Mouse (Mus musculus) lung, embryonic 14.5 days (tissue): ENCODE measurements at regions not wholly inside any gene's neighbourhood (a gene's known extent, or its start where the extent isn't known, plus 50 kb on each side); places are given as distances from the start of the nearest gene placed in this dataset.

Source experiments
- ATAC-seq: fragments of 200-750 bp; cut with Nextera tagmentation; 2 replicates; pipeline ENCODE4 v1.8.0; 2017; ENCODE audit warnings: mild to moderate bottlenecking, moderate TSS enrichment, moderate library complexity; ENCODE audit not compliant: insufficient read depth
- DNase-seq: peaks from one replicate; pipeline ENCODE4 v3.0.0-alpha.2; 2015
- H3K27ac ChIP-seq: fragments of 300-500 bp; sonication (generic); 2 replicates; pipeline ENCODE4 v1.5.1; 2014; ENCODE audit warnings: low read depth, mild to moderate bottlenecking, moderate library complexity
- H3K27me3 ChIP-seq: fragments of 300-500 bp; sonication (generic); 2 replicates; pipeline ENCODE4 v1.6.1; 2014; ENCODE audit warnings: low read length, control low read depth; ENCODE audit not compliant: insufficient read depth
- H3K36me3 ChIP-seq: fragments of 300-500 bp; sonication (generic); 2 replicates; pipeline ENCODE4 v1.6.1; 2014; ENCODE audit warnings: control low read depth; ENCODE audit not compliant: insufficient read depth
- H3K4me1 ChIP-seq: fragments of 300-500 bp; sonication (generic); 2 replicates; pipeline ENCODE4 v1.6.1; 2014; ENCODE audit warnings: antibody characterized with exemption, control low read depth; ENCODE audit not compliant: insufficient read depth
- H3K4me2 ChIP-seq: fragments of 300-500 bp; sonication (generic); 2 replicates; pipeline ENCODE4 v1.6.1; 2014; ENCODE audit warnings: mild to moderate bottlenecking
- H3K4me3 ChIP-seq: fragments of 300-500 bp; sonication (generic); 2 replicates; pipeline ENCODE4 v1.5.1; 2014; ENCODE audit warnings: low read depth, low read length
- H3K9ac ChIP-seq: fragments of 300-500 bp; sonication (generic); 2 replicates; pipeline ENCODE4 v1.6.1; 2014
- H3K9me3 ChIP-seq: fragments of 300-500 bp; sonication (generic); 2 replicates; pipeline ENCODE4 v1.6.1; 2016; ENCODE audit warnings: low read depth, low read length, control low read depth
- CTCF ChIP-seq: IDR thresholded peaks from 2 replicates; pipeline ENCODE4 v1.5.1; 2016; ENCODE audit warnings: antibody characterized with exemption, low read depth
- WGBS: fragments of 180-500 bp; shearing (Covaris S2); extraction: QIAGEN DNeasy Blood & Tissue Kit; methylation state at CpG from one replicate; pipeline ENCODE4 v1.1.7; 2014; 5-methylcytosine and 5-hydroxymethylcytosine counted together

DNA sequence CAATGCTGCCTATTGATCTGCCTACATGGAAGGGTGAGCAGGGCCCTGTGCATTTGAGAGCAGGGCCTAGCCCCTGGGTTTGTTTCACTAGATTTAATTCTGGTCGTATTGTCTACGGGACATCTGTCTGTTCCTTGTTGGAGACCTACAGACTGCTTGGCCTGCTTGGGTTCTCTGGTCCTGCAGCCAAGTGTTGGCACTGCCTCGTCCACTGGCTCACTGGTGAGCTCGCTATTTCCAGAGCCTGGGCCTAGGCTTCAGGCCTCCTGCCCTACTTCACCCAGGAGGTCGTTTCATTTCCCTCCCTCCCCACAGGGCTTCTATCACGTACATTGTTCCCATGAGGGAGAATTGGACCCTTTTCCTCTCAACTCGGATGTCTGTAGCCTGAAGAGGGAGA is 62.2 kb upstream of the Blcap start:
- 58% methylated on average over 7 of the region's 7 CpGs for WGBS
- H3K4me2 ChIP-seq = no peak overlapping the region
- ATAC-seq = no peak

DNA sequence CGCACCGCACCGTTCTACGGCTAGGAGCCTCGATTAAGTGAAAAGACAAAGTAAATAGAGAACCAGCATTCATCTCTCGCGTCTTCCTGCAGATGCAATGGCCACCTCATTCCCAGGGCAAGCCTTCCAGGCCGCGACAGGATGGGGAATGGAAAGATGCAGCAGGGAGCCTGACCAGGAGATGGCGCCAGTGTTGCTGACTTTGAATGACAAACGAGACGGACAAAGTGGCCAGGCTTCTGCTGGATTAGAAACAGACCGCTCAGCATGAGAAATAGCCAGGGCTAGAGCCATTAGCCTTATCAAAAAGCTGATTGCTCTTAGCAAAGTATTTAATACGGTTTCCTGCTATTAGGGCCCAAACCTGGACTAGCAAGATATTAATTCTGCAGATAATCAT is 64.6 kb upstream of the Blcap start:
- Histone ChIP-seq H3K9me3 (no peaks in the 10 kb centered on the region), H3K9ac (no peak overlapping the region), H3K4me2 (no peak overlapping the region), H3K27ac (no peak overlapping the region), H3K36me3 (no peaks in the 10 kb centered on the region), H3K4me3 (no peak overlapping the region), H3K27me3 (no peaks in the 10 kb centered on the region), H3K4me1 (no peaks in the 10 kb centered on the region)
- ATAC-seq = no peak
- 4% methylated on average over 14 of the region's 14 CpGs for whole genome bisulfite sequencing
- peak; percentile 95 for TF ChIP-seq CTCF
- DNase-seq = peak; percentile 95

More for the DNA sequence above, 62.2 kb upstream of the Blcap start:
- no peak for DNase-seq
- Histone ChIP-seq H3K27me3 (no peaks in the 10 kb centered on the region), H3K4me3 (no peak overlapping the region), H3K9me3 (no peaks in the 10 kb centered on the region), H3K9ac (no peak overlapping the region), H3K36me3 (no peaks in the 10 kb centered on the region), H3K4me1 (no peaks in the 10 kb centered on the region), H3K27ac (no peak overlapping the region)
- no peak for TF ChIP-seq CTCF

DNA sequence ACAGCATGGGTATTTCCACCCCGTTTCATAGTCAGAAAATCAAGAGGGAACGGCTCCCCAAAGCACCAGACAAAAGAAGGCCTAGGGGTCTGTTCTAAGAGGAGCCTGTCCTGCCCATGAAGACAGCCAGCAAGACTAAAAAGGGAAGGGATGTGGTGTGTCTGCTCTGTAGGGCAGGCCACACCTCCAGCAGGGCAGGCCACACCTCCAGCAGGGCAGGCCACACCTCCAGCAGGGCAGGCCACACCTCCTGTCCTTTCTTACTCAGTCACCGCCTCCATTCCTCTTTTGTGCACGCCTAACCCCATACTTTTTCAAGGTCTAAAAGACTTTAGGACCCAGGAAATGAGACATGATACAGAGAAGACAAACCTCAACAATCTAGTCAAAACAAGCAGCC is 69.8 kb upstream of the Blcap start:
- no peak overlapping the region for H3K9ac ChIP-seq
- no peak for TF ChIP-seq CTCF

DNA sequence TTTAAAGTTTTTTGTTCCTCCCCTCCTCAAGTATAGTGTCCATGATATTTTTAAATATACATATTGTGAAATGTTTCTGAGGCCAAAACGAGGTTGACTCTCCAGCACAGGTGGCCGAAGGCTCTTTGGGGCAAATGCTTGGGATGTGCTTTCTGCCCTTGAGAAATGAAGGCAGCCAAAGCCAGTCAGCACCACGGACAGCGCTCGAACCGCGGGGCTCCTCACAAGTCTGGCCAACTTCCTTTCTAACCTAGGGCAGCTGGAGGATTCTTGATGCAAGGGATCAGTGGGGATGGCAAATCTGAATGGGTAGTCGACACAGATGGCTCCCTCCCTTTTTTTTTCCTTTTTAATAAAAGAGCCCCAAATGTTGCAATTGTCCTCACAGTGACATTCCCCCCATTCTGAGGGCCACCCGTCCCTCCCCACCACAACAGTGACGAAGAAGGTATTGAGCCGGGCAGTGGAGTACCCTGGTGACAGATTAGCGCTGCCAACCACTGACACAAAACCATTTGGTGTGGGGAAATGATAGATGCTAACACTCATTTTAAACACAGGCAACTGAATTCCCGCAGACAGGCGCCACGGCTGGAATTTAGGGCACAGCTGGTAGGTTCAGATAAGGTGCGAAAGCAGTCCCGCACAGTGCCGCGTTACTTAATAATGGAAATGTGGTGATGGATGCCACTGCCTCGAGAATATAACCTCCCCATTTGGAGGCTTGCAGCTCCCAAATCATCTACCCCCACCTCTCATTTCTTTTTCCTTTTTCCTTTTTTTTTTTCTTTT is 73.4 kb upstream of the Ctnnbl1 start:
- Histone ChIP-seq H3K9ac (no peak overlapping the region), H3K27me3 (no peaks in the 10 kb centered on the region), H3K27ac (no peak overlapping the region), H3K4me1 (no peaks in the 10 kb centered on the region), H3K4me2 (no peak overlapping the region), H3K9me3 (no peaks in the 10 kb centered on the region), H3K36me3 (no peaks in the 10 kb centered on the region), H3K4me3 (no peak overlapping the region)
- 14% methylated on average over 20 of the region's 20 CpGs for WGBS
- TF ChIP-seq CTCF = no peak
- DNase-seq (peak; percentile 91), ATAC-seq (no peak)

More for the DNA sequence above, 69.8 kb upstream of the Blcap start:
- H3K27ac ChIP-seq = no peak overlapping the region
- DNase-seq (no peak), ATAC-seq (no peak)
- H3K4me3 ChIP-seq = no peak overlapping the region
- no peak overlapping the region for H3K4me2 ChIP-seq
- no peaks in the 10 kb centered on the region for H3K4me1 ChIP-seq
- no peaks in the 10 kb centered on the region for H3K27me3 ChIP-seq
- 35% methylated on average over 4 of the region's 4 CpGs for WGBS
- H3K9me3 ChIP-seq = no peaks in the 10 kb centered on the region
- no peaks in the 10 kb centered on the region for H3K36me3 ChIP-seq

DNA sequence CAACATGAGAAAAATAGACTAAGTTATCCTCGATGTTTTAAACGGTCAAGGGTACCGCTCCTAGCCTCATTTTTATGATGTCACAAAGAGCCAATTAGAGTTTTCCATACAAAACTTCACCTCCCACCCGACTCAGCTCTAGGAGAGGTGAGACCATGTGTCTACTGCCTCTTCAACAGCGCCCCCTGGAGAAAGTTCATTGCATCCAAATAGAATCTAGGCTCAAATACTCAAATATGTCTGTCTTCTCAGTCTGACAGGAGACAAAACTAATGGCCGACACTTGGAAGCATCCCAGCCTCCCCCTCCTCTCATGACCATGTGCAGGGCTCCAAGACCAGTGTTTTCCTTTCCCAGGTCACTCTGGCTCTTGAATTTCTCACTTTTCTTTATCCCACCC is 72.7 kb upstream of the Ctnnbl1 start:
- TF ChIP-seq CTCF = no peak
- H3K27ac ChIP-seq = no peak overlapping the region
- no peak for DNase-seq
- no peak overlapping the region for H3K4me2 ChIP-seq
- no peaks in the 10 kb centered on the region for H3K4me1 ChIP-seq
- H3K36me3 ChIP-seq = no peaks in the 10 kb centered on the region
- H3K9ac ChIP-seq = no peak overlapping the region
- WGBS = 48% methylated on average over 6 of the region's 6 CpGs
- no peak overlapping the region for H3K4me3 ChIP-seq
- no peaks in the 10 kb centered on the region for H3K27me3 ChIP-seq
- no peaks in the 10 kb centered on the region for H3K9me3 ChIP-seq
- no peak for ATAC-seq

DNA sequence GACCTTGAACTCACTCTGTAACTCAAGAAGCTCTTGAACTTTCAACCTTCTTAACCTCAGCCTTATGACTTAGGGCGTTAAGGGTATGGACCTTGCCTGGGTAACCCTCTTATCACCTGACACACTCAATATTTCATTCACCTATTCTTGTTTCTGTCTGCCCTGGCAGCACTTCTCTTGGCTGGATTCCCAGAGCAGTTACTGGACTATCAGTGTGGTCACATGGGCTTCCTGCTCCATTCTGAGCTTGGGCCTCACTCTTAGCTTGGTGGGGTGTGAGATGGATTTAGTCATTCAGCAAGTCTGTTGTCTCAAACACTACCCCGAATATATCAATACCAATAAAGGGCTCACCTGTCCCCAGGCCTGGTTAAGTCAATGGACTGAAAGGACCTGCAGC is 67.0 kb upstream of the Ctnnbl1 start:
- DNase-seq = no peak
- Histone ChIP-seq H3K4me2 (no peak overlapping the region), H3K27ac (no peak overlapping the region), H3K4me1 (no peaks in the 10 kb centered on the region), H3K4me3 (no peak overlapping the region), H3K9ac (no peak overlapping the region), H3K27me3 (no peaks in the 10 kb centered on the region), H3K36me3 (no peaks in the 10 kb centered on the region), H3K9me3 (no peaks in the 10 kb centered on the region)
- ATAC-seq = no peak
- TF ChIP-seq CTCF = no peak
- 59% methylated on average over 2 of the region's 2 CpGs for WGBS

DNA sequence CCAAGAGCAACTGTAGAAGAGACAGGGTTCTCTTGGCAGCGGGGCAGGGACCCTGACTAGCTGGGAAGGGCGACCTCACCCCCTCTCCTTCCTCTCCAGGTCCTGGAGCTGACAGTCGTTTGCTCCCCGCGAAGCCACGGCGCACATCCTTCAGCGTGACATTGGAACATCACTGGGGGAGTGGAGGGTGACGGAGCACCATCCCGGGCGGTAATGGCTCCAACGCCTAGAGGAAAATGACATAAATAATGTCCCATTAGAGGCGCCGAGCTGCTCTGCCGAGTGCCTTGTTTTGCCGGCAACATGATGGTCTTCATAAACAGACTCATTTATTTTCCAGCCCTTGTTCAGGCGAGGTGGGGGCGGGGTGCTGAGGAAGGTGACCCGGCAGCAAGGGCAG is 62.3 kb upstream of the Ctnnbl1 start:
- no peaks in the 10 kb centered on the region for H3K9me3 ChIP-seq
- no peaks in the 10 kb centered on the region for H3K4me1 ChIP-seq
- WGBS = 37% methylated on average over 19 of the region's 19 CpGs
- no peak for TF ChIP-seq CTCF
- no peaks in the 10 kb centered on the region for H3K36me3 ChIP-seq
- H3K9ac ChIP-seq = no peak overlapping the region
- H3K4me3 ChIP-seq = no peak overlapping the region
- no peak overlapping the region for H3K27ac ChIP-seq
- no peak for ATAC-seq
- H3K27me3 ChIP-seq = no peaks in the 10 kb centered on the region
- no peak for DNase-seq
- no peak overlapping the region for H3K4me2 ChIP-seq
